Mouse (Mus musculus): Measurements from ENCODE around the gene Pop5.

The Pop5 gene

GRCm38 (mm10) chr5:115262502-115263291 is 27.1 kb downstream of the Pop5 start:
- in situ Hi-C loops (cut with MboI, MseI): no loop called here

DNA sequence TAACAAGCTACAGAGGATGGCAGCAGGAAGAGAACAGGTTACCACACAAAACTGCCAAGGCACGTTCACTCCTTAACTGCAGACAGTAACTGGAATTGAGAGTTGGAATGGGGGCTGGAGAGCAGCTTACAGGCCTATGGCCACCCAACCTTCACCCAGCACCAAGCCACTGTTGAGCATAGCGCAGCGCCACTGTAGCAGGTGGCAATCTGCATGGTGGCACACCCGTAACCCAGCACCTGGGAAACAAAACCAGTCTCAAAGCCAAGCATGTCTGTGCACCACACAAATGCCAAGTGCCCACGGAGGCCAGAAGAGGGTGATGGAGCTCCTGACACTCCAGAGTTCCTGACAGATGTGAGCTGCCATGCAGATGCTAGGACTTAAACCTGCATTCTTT is 30.7 kb downstream of the Pop5 start:
- in situ Hi-C loops (cut with MboI, MseI): no loop called here

DNA sequence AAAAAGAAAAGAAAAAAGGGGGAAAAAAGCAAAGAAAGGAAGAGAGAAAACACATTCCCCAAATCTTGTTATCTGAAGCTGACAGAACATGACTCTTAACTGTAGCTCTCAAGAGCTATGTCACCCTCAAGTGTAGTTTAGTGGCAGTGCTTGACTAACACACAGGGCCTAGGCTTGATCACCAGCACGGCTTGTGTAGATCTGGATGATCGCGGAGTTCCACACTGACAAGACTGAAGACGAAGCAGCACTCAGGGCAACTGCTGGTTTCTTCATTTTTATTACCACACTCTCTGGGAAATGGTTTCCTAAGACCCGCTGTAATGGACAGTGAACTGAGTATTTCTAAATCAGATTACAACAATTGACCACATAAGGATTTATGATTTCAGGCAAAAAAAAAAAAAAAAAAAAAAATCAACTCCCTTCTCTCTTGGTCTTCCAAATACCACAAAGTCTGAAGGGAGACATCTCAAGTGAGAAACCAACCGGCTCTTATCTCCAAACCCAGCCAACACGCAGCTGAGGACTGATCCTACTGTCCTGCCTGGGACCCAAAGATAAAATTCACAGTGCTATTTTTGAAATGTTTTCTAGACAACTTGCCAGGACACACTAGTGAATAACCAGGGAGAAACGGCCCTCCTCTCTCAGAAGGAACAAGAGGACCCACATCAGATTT is 31.3 kb downstream of the Pop5 start:
- in situ Hi-C loops (cut with MboI, MseI): no loop called here

DNA sequence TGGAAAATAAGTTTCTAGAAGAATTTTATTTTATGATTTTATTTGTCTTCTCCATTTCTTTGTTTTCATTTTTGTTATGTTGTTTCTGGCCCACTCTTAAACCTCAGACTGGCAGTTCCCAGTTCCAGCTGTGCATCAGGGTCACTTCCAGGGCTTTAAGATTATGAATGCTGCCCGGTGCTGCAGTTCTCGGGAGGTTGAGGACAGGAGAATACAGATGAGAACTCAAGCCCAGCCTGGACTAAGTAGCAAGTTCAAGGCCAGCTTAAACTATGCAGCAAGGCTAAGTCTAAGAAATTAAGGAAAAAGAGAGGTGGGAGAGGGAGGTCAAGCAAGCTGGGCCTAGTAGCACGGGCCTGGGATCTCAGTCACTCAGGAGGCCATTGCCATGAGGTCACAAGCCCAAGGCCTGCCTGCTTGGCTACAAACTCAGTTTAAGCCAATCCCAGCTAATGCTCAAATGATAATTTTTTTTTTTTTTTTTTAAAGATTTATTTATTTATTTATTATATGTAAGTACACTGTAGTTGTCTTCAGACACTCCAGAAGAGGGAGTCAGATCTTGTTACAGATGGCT is 31.9 kb downstream of the Pop5 start:
- in situ Hi-C loops (cut with MboI, MseI): no loop called here

DNA sequence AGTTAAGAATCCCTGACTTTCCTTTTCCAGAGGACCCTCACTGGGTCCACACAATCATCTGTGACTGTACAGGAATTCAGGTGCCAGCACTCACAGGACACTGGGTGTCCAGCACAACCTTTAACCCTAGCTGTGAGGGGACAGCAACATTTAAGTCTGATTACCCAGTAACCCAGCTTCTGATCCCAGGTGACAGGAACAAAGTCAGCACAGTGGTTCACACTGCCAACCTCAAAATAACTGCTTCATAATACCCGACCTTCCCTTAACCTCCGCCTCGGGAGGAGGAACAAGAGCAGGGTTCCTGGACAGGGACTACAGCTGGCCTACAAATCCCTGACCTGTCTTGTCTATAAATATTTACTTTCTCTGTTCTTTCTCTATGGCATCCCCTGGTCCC is 32.6 kb downstream of the Pop5 start:
- in situ Hi-C loops (cut with MboI, MseI): no loop called here

GRCm38 (mm10) chr5:115269969-115270368 is 34.3 kb downstream of the Pop5 start:
- in situ Hi-C loops (cut with MboI, MseI): no loop called here

DNA sequence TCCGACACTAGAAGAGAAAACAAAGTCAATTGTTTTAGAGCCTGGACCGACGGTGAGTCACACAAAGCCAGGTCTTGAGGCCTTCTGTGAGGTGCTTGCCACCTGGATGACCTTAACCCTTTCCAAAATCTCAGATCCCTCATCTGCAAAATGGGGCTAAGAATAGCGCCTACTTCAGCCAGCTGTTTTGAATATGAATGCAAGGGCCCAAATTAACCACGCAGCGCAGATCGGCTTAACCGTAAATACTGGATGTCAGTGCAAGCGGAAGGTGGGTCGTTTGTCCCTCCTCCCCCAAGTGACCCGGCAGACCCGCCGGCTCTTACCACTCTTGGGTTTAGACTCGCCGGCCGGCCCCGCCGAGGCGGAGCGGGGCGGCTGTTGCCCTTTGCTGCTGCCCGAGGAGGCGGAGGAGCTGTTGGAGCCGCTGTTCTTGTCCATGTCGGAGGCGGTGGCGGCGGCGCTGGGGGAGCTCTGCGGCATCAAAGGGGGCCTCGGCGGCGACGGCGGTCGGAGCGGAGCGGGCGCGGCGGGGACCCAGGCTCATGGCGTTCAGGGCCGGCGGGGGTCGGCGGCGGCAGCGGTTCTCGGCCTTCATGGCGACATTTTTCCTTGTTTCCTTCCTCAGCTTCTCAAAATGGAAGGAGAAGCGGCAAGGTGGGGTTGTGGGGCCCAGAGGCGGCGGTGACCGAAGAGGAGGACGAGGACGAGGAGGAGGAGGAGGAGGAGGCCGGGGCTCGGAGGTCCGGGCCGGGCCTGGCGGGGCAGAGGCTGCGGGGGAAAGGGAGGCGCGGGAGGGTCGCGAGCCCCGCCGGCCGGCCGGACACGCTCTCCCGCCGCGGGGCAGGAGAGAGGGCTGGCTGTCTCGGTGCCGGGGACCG is 36.5 kb downstream of the Pop5 start:
- in situ Hi-C loops (cut with MboI, MseI): no loop called here

DNA sequence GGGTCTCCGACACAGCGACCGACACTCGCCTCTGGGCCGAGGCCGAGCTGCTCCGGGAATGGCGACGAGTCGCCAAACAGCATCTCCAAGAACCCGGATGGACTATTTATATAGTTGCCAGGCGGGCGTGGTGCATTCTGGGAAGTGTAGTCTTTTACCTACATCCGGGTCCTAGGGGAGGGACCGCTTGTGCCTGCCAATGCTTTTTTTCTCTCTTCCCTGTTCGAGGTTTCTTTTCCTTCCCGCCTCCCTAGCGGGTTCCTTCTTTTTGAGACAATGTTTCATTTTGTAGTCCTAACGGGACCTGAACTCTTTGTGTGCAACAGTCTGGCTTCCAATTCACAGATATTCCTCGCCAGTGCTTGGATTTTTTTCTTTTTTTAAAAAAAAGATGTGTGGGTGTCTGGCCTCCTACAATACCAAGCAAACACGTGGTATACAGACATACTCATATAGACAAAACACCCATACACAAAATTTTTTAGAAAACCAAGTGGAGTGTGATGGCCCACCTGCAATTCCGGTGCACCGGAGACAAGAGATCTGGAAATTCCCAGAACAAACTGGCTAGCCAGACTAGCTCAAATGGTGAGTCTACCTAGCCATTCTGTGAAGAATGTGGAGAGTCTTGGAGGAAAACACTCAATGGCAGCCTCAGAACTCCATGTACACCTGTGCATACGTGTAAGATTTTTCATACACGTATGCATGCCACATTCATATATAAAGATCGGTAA is 37.3 kb downstream of the Pop5 start, which contains the start of gene Rnf10:
Gene Rnf10, minus strand, starts transcription at position 87 of the 737 bp plus-strand sequence.
- in situ Hi-C loops (cut with MboI, MseI): no loop called here

DNA sequence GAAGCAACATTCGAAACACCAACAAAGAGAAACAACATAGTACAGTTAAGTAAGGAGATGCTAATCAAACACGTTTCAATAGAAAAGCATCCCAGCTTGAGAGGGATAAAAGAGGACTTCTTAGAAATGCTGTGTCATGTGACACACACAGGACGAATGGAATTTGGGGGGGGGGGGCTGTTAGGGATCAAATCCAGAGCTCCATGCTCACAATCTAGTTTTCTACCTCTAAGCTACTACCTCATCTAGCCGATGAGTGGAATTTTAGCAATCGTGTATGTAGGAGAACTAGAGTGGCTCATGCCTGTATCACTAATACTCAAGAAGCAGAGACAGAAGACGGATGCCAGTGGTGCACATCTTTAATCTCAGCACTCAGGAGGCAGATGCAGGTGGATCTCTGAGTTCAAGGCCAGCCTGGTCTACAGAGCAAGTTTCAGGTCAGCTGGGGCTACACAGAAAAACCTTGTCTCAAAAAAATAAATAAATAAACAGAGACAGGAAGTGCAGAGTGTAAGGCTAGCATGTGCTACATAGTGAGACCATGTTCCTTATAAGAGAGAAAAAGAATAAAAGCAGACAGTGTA is 38.0 kb downstream of the Pop5 start:
- in situ Hi-C loops (cut with MboI, MseI): no loop called here

- in situ Hi-C loops (cut with MboI, MseI): no loop called here
Observed at GRCm38 (mm10) chr5:115274353-115274752, 38.7 kb downstream of the Pop5 start.

DNA sequence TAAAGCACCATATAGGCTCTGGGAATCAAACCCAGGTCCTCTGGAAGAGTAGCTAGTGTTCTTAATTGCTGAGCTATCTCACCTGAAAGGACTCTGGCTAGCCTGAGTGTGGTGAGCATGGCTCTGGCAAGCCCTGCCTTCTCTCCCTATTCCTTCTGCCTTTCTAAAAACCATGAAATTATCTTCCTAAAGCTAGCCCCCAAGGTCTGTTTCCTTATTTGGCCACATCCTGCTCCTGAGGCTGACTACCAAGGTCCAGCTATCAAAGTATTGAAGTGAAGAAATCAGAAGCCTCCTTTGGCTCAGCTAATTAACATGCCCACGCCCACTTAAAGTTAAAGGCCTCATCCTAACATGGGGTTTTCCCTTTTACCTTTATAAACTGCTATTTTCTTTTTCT is 39.1 kb downstream of the Pop5 start:
- in situ Hi-C loops (cut with MboI, MseI): no loop called here

GRCm38 (mm10) chr5:115275998-115276397 is 40.4 kb downstream of the Pop5 start:
- in situ Hi-C loops (cut with MboI, MseI): no loop called here

DNA sequence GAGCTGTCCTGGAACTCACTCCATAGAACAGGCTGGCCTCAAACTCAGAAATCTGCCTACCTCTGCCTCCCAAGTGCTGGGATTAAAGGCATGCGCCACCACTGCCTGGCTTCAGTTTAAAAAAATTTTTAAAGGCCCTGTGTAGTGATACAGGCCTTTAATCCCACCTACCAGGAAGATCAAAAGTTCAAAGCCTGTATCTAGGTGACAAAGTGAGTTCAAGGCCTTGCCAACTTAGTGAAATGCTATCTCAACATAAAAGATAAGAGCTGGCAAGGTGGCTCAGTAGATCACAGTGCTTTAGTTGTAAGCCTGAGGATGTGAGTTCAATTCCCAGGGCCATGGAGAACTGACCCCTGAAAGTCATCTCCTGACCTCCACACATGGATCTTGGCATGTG is 42.4 kb downstream of the Pop5 start:
- in situ Hi-C loops (cut with MboI, MseI): no loop called here

- in situ Hi-C loops (cut with MboI, MseI): no loop called here
Observed at GRCm38 (mm10) chr5:115278785-115279184, 43.1 kb downstream of the Pop5 start.

DNA sequence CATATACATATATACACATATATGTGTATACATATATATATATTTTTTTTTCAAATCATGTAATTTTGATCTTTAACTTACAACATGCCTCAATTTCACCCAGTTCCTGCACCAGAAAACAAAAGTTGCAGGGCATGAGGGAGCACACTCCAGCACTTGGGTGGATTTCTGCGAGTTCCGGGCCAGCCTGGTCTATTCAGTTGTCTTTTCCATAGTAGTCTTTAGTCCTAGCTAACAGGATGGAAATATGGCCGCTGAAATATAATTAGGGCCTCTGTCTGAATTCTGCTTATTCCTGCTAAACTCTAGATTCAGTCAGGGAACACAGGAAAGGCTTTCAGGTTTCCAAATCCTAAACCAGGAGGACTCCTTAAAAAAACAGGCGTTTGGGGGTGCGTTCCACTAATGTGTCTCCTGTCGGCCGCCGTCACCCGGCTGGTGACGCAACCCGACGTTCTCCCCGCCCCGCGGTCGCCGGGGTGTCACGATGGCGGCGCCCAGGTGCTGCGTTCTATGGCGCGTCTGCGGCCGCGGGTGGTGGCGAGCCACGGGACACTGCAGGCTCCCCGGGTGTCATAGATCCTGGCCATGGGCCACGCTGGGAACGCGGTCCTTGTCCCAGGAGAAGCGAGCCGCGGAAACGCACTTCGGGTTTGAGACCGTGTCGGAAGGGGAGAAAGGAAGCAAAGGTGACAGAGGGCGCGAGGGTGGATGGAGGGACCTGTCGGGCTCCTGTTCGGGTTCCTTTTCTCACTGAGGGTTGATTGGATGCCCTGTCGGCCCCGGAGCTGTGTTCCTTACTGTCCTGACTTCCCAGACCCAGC is 43.8 kb downstream of the Pop5 start, which contains the start of gene Coq5:
Gene Coq5, plus strand, starts transcription at position 441 of the 824 bp plus-strand sequence.
- in situ Hi-C loops (cut with MboI, MseI): no loop called here

- in situ Hi-C loops (cut with MboI, MseI): no loop called here
Observed at GRCm38 (mm10) chr5:115280050-115280687, 44.5 kb downstream of the Pop5 start.

GRCm38 (mm10) chr5:115284735-115285134 is 49.1 kb downstream of the Pop5 start:
- in situ Hi-C loops (cut with MboI, MseI): no loop called here

GRCm38 (mm10) chr5:115294173-115294572 is 58.5 kb downstream of the Pop5 start:
- in situ Hi-C loops (cut with MboI, MseI): no loop called here
